Mouse (Mus musculus): ENCODE measurements around the gene Git1. TPM values are rescaled to one million over a fixed set of nuclear protein-coding genes. Genes with fewer than 3 reads are reported as not detected.

Gene Git1
- polyA plus RNA-seq, 1 experiment: 119 TPM

- Histone ChIP-seq H3K4me1 (ENCODE audit: control insufficient read depth, insufficient read depth, insufficient read length, low read length) (peaks cover 10% of the 10 kb centered on the region), H3K27me3 (ENCODE audit: control insufficient read depth, insufficient read depth, low read length) (peaks cover 18% of the 10 kb centered on the region), H3K4me3 (ENCODE audit: low read depth, low read length) (no peak overlapping the region), H3K27ac (ENCODE audit: insufficient read depth, low read depth, low read length) (no peak overlapping the region), H3K36me3 (ENCODE audit: control insufficient read depth, insufficient read depth, low read length) (no peaks in the 10 kb centered on the region; the same call in 1 of the 2 replicates)
- 45% methylated on average over 9 of the region's 9 CpGs for WGBS
- TF ChIP-seq POLR2A (IDR thresholded peaks at IDR 0.05; ENCODE audit: low read depth, low read length) (no peak), CTCF (IDR thresholded peaks at IDR 0.05; ENCODE audit: extremely low read depth, insufficient read length, insufficient replicate concordance, low read depth, low read length) (no peak)
These were observed 26.8 kb upstream of the Git1 start for GRCm38 (mm10) chr11:77466544-77466943.

- H3K4me1 ChIP-seq (ENCODE audit: control insufficient read depth, insufficient read depth, insufficient read length, low read length): peaks cover 10% of the 10 kb centered on the region
- peak overlapping the region; percentile 26 for H3K4me3 ChIP-seq (ENCODE audit: low read depth, low read length)
- 4% methylated on average over 25 of the region's 25 CpGs for WGBS
- no peak for TF ChIP-seq POLR2A (IDR thresholded peaks at IDR 0.05; ENCODE audit: low read depth, low read length)
- TF ChIP-seq CTCF (IDR thresholded peaks at IDR 0.05; ENCODE audit: extremely low read depth, insufficient read length, insufficient replicate concordance, low read depth, low read length): peak; percentile 64
- H3K27me3 ChIP-seq (ENCODE audit: control insufficient read depth, insufficient read depth, low read length): peaks cover 13% of the 10 kb centered on the region
- no peaks in the 10 kb centered on the region; the same call in 1 of the 2 replicates for H3K36me3 ChIP-seq (ENCODE audit: control insufficient read depth, insufficient read depth, low read length)
- no peak overlapping the region for H3K27ac ChIP-seq (ENCODE audit: insufficient read depth, low read depth, low read length)
These were observed 26.2 kb upstream of the Git1 start for GRCm38 (mm10) chr11:77467157-77467556.

- Histone ChIP-seq H3K27ac (ENCODE audit: insufficient read depth, low read depth, low read length) (no peak overlapping the region), H3K4me3 (ENCODE audit: low read depth, low read length) (peak overlapping the region; percentile 24), H3K27me3 (ENCODE audit: control insufficient read depth, insufficient read depth, low read length) (peaks cover 8% of the 10 kb centered on the region; the same call in 1 of the 2 replicates), H3K36me3 (ENCODE audit: control insufficient read depth, insufficient read depth, low read length) (no peaks in the 10 kb centered on the region; the same call in 1 of the 2 replicates), H3K4me1 (ENCODE audit: control insufficient read depth, insufficient read depth, insufficient read length, low read length) (peaks cover 7% of the 10 kb centered on the region)
- no peak for TF ChIP-seq POLR2A (IDR thresholded peaks at IDR 0.05; ENCODE audit: low read depth, low read length)
- peak; percentile 78 for TF ChIP-seq CTCF (IDR thresholded peaks at IDR 0.05; ENCODE audit: extremely low read depth, insufficient read length, insufficient replicate concordance, low read depth, low read length)
- WGBS: 11% methylated on average over 20 of the region's 20 CpGs
These were observed 25.6 kb upstream of the Git1 start for GRCm38 (mm10) chr11:77467784-77468183.

GRCm38 (mm10) chr11:77468397-77468796, 25.0 kb upstream of the Git1 start:
- TF ChIP-seq CTCF (IDR thresholded peaks at IDR 0.05; ENCODE audit: extremely low read depth, insufficient read length, insufficient replicate concordance, low read depth, low read length) (no peak), POLR2A (IDR thresholded peaks at IDR 0.05; ENCODE audit: low read depth, low read length) (no peak)
- Histone ChIP-seq H3K4me1 (ENCODE audit: control insufficient read depth, insufficient read depth, insufficient read length, low read length) (peaks cover 6% of the 10 kb centered on the region), H3K27me3 (ENCODE audit: control insufficient read depth, insufficient read depth, low read length) (0 out of 2 replicates have a peak, but pooled peaks cover 5% of the 10 kb centered on the region), H3K27ac (ENCODE audit: insufficient read depth, low read depth, low read length) (no peak overlapping the region), H3K4me3 (ENCODE audit: low read depth, low read length) (no peak overlapping the region), H3K36me3 (ENCODE audit: control insufficient read depth, insufficient read depth, low read length) (no peaks in the 10 kb centered on the region; the same call in 1 of the 2 replicates)
- WGBS: 89% methylated on average over 9 of the region's 9 CpGs

- no peak overlapping the region for H3K27ac ChIP-seq (ENCODE audit: insufficient read depth, low read depth, low read length)
- WGBS: 91% methylated on average over 29 of the region's 29 CpGs
- TF ChIP-seq CTCF (IDR thresholded peaks at IDR 0.05; ENCODE audit: extremely low read depth, insufficient read length, insufficient replicate concordance, low read depth, low read length) (no peak), POLR2A (IDR thresholded peaks at IDR 0.05; ENCODE audit: low read depth, low read length) (no peak)
- 0 out of 2 replicates have a peak, but pooled peaks cover 5% of the 10 kb centered on the region for H3K27me3 ChIP-seq (ENCODE audit: control insufficient read depth, insufficient read depth, low read length)
- H3K4me1 ChIP-seq (ENCODE audit: control insufficient read depth, insufficient read depth, insufficient read length, low read length): peaks cover 9% of the 10 kb centered on the region
- H3K4me3 ChIP-seq (ENCODE audit: low read depth, low read length): no peak overlapping the region
- H3K36me3 ChIP-seq (ENCODE audit: control insufficient read depth, insufficient read depth, low read length): no peaks in the 10 kb centered on the region; the same call in 1 of the 2 replicates
These were observed 22.0 kb upstream of the Git1 start for GRCm38 (mm10) chr11:77471407-77471806.

- Histone ChIP-seq H3K27me3 (ENCODE audit: control insufficient read depth, insufficient read depth, low read length) (no peaks in the 10 kb centered on the region), H3K36me3 (ENCODE audit: control insufficient read depth, insufficient read depth, low read length) (no peaks in the 10 kb centered on the region; the same call in 1 of the 2 replicates), H3K4me3 (ENCODE audit: low read depth, low read length) (no peak overlapping the region), H3K4me1 (ENCODE audit: control insufficient read depth, insufficient read depth, insufficient read length, low read length) (peaks cover 14% of the 10 kb centered on the region), H3K27ac (ENCODE audit: insufficient read depth, low read depth, low read length) (no peak overlapping the region)
- 91% methylated on average over 16 of the region's 16 CpGs for WGBS
- TF ChIP-seq CTCF (IDR thresholded peaks at IDR 0.05; ENCODE audit: extremely low read depth, insufficient read length, insufficient replicate concordance, low read depth, low read length) (no peak), POLR2A (IDR thresholded peaks at IDR 0.05; ENCODE audit: low read depth, low read length) (no peak)
These were observed 20.6 kb upstream of the Git1 start for GRCm38 (mm10) chr11:77472775-77473174.

GRCm38 (mm10) chr11:77476216-77476615, 17.1 kb upstream of the Git1 start:
- 75% methylated on average over 14 of the region's 14 CpGs for WGBS
- TF ChIP-seq CTCF (IDR thresholded peaks at IDR 0.05; ENCODE audit: extremely low read depth, insufficient read length, insufficient replicate concordance, low read depth, low read length) (no peak), POLR2A (IDR thresholded peaks at IDR 0.05; ENCODE audit: low read depth, low read length) (no peak)
- Histone ChIP-seq H3K4me1 (ENCODE audit: control insufficient read depth, insufficient read depth, insufficient read length, low read length) (peaks cover 13% of the 10 kb centered on the region), H3K4me3 (ENCODE audit: low read depth, low read length) (no peak overlapping the region), H3K27ac (ENCODE audit: insufficient read depth, low read depth, low read length) (no peak overlapping the region), H3K36me3 (ENCODE audit: control insufficient read depth, insufficient read depth, low read length) (no peaks in the 10 kb centered on the region), H3K27me3 (ENCODE audit: control insufficient read depth, insufficient read depth, low read length) (no peaks in the 10 kb centered on the region)

Data from small intestine, adult 2 months (tissue).